Mouse (Mus musculus) ES-CJ7 (cell line): Measurements from ENCODE around the gene Hspa2.

ENCODE experiments used
- DNase-seq: peaks from one replicate; pipeline ENCODE4 v3.0.0; 2011; ENCODE audit warnings: low read depth, low spot score

Gene Hspa2

GRCm38 (mm10) chr12:76403886-76404537 is at the start of gene Hspa2:
Gene Hspa2 (plus strand): TSS chr12:76404176.
- peak; percentile 99 for DNase-seq

GRCm38 (mm10) chr12:76360868-76361267 is 43.1 kb upstream of the Hspa2 start:
- no peak for DNase-seq

- no peak for DNase-seq
Observed at GRCm38 (mm10) chr12:76361405-76362302, 42.3 kb upstream of the Hspa2 start.

GRCm38 (mm10) chr12:76362303-76362676 is 41.7 kb upstream of the Hspa2 start:
- no peak for DNase-seq

GRCm38 (mm10) chr12:76366276-76366675 is 37.7 kb upstream of the Hspa2 start:
- DNase-seq: no peak

GRCm38 (mm10) chr12:76367096-76367995 is 36.6 kb upstream of the Hspa2 start:
- DNase-seq: peak; percentile 50

- DNase-seq: no peak
Observed at GRCm38 (mm10) chr12:76368201-76368789, 35.7 kb upstream of the Hspa2 start.

- no peak for DNase-seq
Observed at GRCm38 (mm10) chr12:76368790-76369205, 35.2 kb upstream of the Hspa2 start.

- peak; percentile 83 for DNase-seq
Observed at GRCm38 (mm10) chr12:76369206-76369977, 34.6 kb upstream of the Hspa2 start, which contains the start of gene Zbtb25. Gene Zbtb25 (minus strand): TSS chr12:76369602.

GRCm38 (mm10) chr12:76369978-76370830 is 33.8 kb upstream of the Hspa2 start, which contains the start of gene Zbtb1:
Gene Zbtb1 (plus strand): TSS chr12:76370266.
- DNase-seq: peak; percentile 65

- peak; percentile 81 for DNase-seq
Observed at GRCm38 (mm10) chr12:76370831-76371571, 33.0 kb upstream of the Hspa2 start.

- no peak for DNase-seq
Observed at GRCm38 (mm10) chr12:76372046-76372445, 31.9 kb upstream of the Hspa2 start.

- peak; percentile 74 for DNase-seq
Observed at GRCm38 (mm10) chr12:76372881-76373818, 30.8 kb upstream of the Hspa2 start.

- no peak for DNase-seq
Observed at GRCm38 (mm10) chr12:76373991-76374390, 30.0 kb upstream of the Hspa2 start.

GRCm38 (mm10) chr12:76374911-76375310 is 29.1 kb upstream of the Hspa2 start:
- DNase-seq: no peak

- DNase-seq: no peak
Observed at GRCm38 (mm10) chr12:76375506-76375905, 28.5 kb upstream of the Hspa2 start.

GRCm38 (mm10) chr12:76376649-76377048 is 27.3 kb upstream of the Hspa2 start:
- DNase-seq: peak; percentile 83

GRCm38 (mm10) chr12:76377059-76377458 is 26.9 kb upstream of the Hspa2 start:
- DNase-seq: peak; percentile 62
